In genomic region chr11:111996395-111996794, GRCm38 (mm10) we compare ENCODE assay signal across 33 mouse cellular contexts.
DNase-seq lines count a peak whose midpoint lies in the region; ATAC-seq and TF ChIP-seq lines count a peak whose summit lies in the region.
"Had no signal": no experiment of that assay in that cellular context is flagged by ENCODE, and none has a peak within 500 bp of the region (broad histone marks: within the 10 kb centered on the region; RNA-seq: fewer than 3 reads in every experiment).

No protein-coding gene starts in this region.

- no peaks in the 10 kb centered on the region for H3K36me3 ChIP-seq in embryonic facial prominence, embryonic 14.5 days (ENCODE audit: control insufficient read depth, insufficient read depth, low read length)
- H3K36me3 ChIP-seq in embryonic facial prominence, embryonic 10.5 days (replicated peaks), result no peaks in the 10 kb centered on the region
- H3K36me3 ChIP-seq in lung, postnatal 0 days (ENCODE audit: insufficient read depth, low read length), result no peaks in the 10 kb centered on the region
- H3K36me3 ChIP-seq: embryonic facial prominence, embryonic 12.5 days; forebrain, embryonic 10.5 days; heart, embryonic 13.5 days; limb, embryonic 15.5 days; midbrain, embryonic 13.5 days; neural tube, embryonic 13.5 days had no signal

- peak; percentile 41 for DNase-seq in embryonic facial prominence, embryonic 14.5 days (ENCODE audit: low spot score)
- no peak for DNase-seq in embryonic facial prominence, embryonic 10.5 days (ENCODE audit: low spot score)
- peak; percentile 4 to 18 for DNase-seq in left cerebral cortex, postnatal 10 days (ENCODE audit: extremely low spot score in 1 of 2, low spot score in 2 of 2)
- DNase-seq in left cerebral cortex, adult 8-10 months (ENCODE audit: low spot score in 2 of 2), result no peak
- DNase-seq in lung, postnatal 0 days (ENCODE audit: low spot score), result peak; percentile 7
- DNase-seq in lung, adult 18-20 months, result no peak
- DNase-seq in brain, embryonic 18.5 days (ENCODE audit: low read depth, low spot score), result peak; percentile 24
- DNase-seq in urinary bladder, postnatal 25 days (ENCODE audit: low spot score), result no peak
- DNase-seq: adrenal gland, adult 2 months; adrenal gland, postnatal 36 days; cerebellum, adult 11 months; cerebellum, adult 9-10 months; cerebellum, postnatal 36 days; gastrocnemius, postnatal 10 days; heart, postnatal 10 days; kidney, postnatal 25 days; right cerebral cortex, postnatal 14 days; spleen, adult 18-20 months; thymus, postnatal 25 days had no signal

- ATAC-seq in embryonic facial prominence, embryonic 14.5 days (ENCODE audit: low read depth), result no peak
- ATAC-seq in lung, postnatal 0 days, result no peak
- ATAC-seq: activated CD4-positive, CD25-positive, alpha-beta regulatory T cell, adult 4 months; forebrain, embryonic 16.5 days; intestine, postnatal 0 days; midbrain, embryonic 13.5 days had no signal

- no peak overlapping the region for H3K4me3 ChIP-seq in embryonic facial prominence, embryonic 14.5 days (ENCODE audit: low read depth, low read length)
- no peak overlapping the region for H3K4me3 ChIP-seq in embryonic facial prominence, embryonic 10.5 days
- no peak overlapping the region for H3K4me3 ChIP-seq in lung, postnatal 0 days (ENCODE audit: low read depth, low read length)
- H3K4me3 ChIP-seq: embryonic facial prominence, embryonic 12.5 days; forebrain, embryonic 10.5 days; heart, embryonic 13.5 days; layer of hippocampus, adult 2 months; limb, embryonic 15.5 days; midbrain, embryonic 13.5 days; neural tube, embryonic 13.5 days had no signal

- no peaks in the 10 kb centered on the region for H3K27me3 ChIP-seq in embryonic facial prominence, embryonic 14.5 days (replicated peaks; ENCODE audit: control insufficient read depth, insufficient read depth, low read length)
- H3K27me3 ChIP-seq in embryonic facial prominence, embryonic 10.5 days (replicated peaks; ENCODE audit: low read depth, poor library complexity, severe bottlenecking), result no peaks in the 10 kb centered on the region
- no peaks in the 10 kb centered on the region for H3K27me3 ChIP-seq in lung, postnatal 0 days (replicated peaks; ENCODE audit: insufficient read depth, low read length)
- H3K27me3 ChIP-seq: CH12.LX; embryonic facial prominence, embryonic 12.5 days; heart, embryonic 13.5 days; limb, embryonic 15.5 days; midbrain, embryonic 13.5 days; neural tube, embryonic 13.5 days had no signal

- no peaks in the 10 kb centered on the region for H3K9me3 ChIP-seq in embryonic facial prominence, embryonic 14.5 days (ENCODE audit: control insufficient read depth, low read length)
- H3K9me3 ChIP-seq in embryonic facial prominence, embryonic 10.5 days, result no peaks in the 10 kb centered on the region
- H3K9me3 ChIP-seq in lung, postnatal 0 days (ENCODE audit: low read length), result no peaks in the 10 kb centered on the region
- H3K9me3 ChIP-seq: embryonic facial prominence, embryonic 12.5 days; forebrain, embryonic 10.5 days; heart, embryonic 13.5 days; limb, embryonic 15.5 days; midbrain, embryonic 13.5 days; neural tube, embryonic 13.5 days had no signal

- intact Hi-C loops in left cerebral cortex, postnatal 10 days (cut with DNase I), result no loop called here

- WGBS in embryonic facial prominence, embryonic 14.5 days, result 55% methylated on average over 4 of the region's 4 CpGs
- WGBS in embryonic facial prominence, embryonic 10.5 days, result 82% methylated on average over 4 of the region's 4 CpGs
- WGBS in lung, postnatal 0 days, result 48% methylated on average over 4 of the region's 4 CpGs

- TF ChIP-seq EP300 in lung, postnatal 0 days (IDR thresholded peaks at IDR 0.05), result no peak

- no peak overlapping the region for H3K4me2 ChIP-seq in embryonic facial prominence, embryonic 14.5 days (ENCODE audit: low read depth, low read length)
- no peak overlapping the region for H3K4me2 ChIP-seq in lung, postnatal 0 days (replicated peaks; ENCODE audit: low read depth, low read length)
- H3K4me2 ChIP-seq: embryonic facial prominence, embryonic 12.5 days; heart, embryonic 13.5 days; hindbrain, embryonic 14.5 days; limb, embryonic 15.5 days; midbrain, embryonic 13.5 days; neural tube, embryonic 13.5 days had no signal

- no peak overlapping the region for H3K9ac ChIP-seq in embryonic facial prominence, embryonic 14.5 days (ENCODE audit: low read depth, low read length)
- H3K9ac ChIP-seq in lung, postnatal 0 days (replicated peaks; ENCODE audit: low read depth), result no peak overlapping the region
- H3K9ac ChIP-seq: embryonic facial prominence, embryonic 12.5 days; heart, embryonic 13.5 days; hindbrain, embryonic 14.5 days; limb, embryonic 15.5 days; liver, embryonic 14.5 days; midbrain, embryonic 13.5 days; neural tube, embryonic 13.5 days had no signal

- no peak for TF ChIP-seq CTCF in lung, postnatal 0 days (IDR thresholded peaks at IDR 0.05)

- H3K27ac ChIP-seq in embryonic facial prominence, embryonic 14.5 days (replicated peaks; ENCODE audit: low read depth, low read length), result no peak overlapping the region
- no peak overlapping the region for H3K27ac ChIP-seq in embryonic facial prominence, embryonic 10.5 days (replicated peaks)
- no peak overlapping the region for H3K27ac ChIP-seq in lung, postnatal 0 days (ENCODE audit: low read length)
- H3K27ac ChIP-seq: embryonic facial prominence, embryonic 12.5 days; forebrain, embryonic 10.5 days; heart, embryonic 13.5 days; hindbrain, embryonic 14.5 days; layer of hippocampus, adult 2 months; limb, embryonic 15.5 days; liver, embryonic 14.5 days; macrophage; midbrain, embryonic 13.5 days; neural tube, embryonic 13.5 days had no signal

- H3K4me1 ChIP-seq in embryonic facial prominence, embryonic 14.5 days (ENCODE audit: control insufficient read depth, insufficient read depth, low read length), result 0 out of 2 replicates have a peak, but pooled peaks cover 2% of the 10 kb centered on the region
- H3K4me1 ChIP-seq in embryonic facial prominence, embryonic 10.5 days, result no peaks in the 10 kb centered on the region
- H3K4me1 ChIP-seq in lung, postnatal 0 days (ENCODE audit: insufficient read depth, low read depth, low read length), result no peaks in the 10 kb centered on the region; the same call in 1 of the 2 replicates
- H3K4me1 ChIP-seq: forebrain, embryonic 10.5 days; heart, embryonic 13.5 days; midbrain, embryonic 13.5 days had no signal

Comparison
In these comparisons a context has a peak if more than half of its experiments do, and no peak if none do; other contexts are left out.
1. DNase-seq: peak in embryonic facial prominence, embryonic 14.5 days (single experiment), left cerebral cortex, postnatal 10 days (2 of 2), lung, postnatal 0 days (single experiment) and brain, embryonic 18.5 days (single experiment); none in embryonic facial prominence, embryonic 10.5 days (single experiment), left cerebral cortex, adult 8-10 months (0 of 2), lung, adult 18-20 months (0 of 2) and urinary bladder, postnatal 25 days (single experiment).